Comparison of ENCODE assay signal across 8 mouse cellular contexts in the genomic region with DNA sequence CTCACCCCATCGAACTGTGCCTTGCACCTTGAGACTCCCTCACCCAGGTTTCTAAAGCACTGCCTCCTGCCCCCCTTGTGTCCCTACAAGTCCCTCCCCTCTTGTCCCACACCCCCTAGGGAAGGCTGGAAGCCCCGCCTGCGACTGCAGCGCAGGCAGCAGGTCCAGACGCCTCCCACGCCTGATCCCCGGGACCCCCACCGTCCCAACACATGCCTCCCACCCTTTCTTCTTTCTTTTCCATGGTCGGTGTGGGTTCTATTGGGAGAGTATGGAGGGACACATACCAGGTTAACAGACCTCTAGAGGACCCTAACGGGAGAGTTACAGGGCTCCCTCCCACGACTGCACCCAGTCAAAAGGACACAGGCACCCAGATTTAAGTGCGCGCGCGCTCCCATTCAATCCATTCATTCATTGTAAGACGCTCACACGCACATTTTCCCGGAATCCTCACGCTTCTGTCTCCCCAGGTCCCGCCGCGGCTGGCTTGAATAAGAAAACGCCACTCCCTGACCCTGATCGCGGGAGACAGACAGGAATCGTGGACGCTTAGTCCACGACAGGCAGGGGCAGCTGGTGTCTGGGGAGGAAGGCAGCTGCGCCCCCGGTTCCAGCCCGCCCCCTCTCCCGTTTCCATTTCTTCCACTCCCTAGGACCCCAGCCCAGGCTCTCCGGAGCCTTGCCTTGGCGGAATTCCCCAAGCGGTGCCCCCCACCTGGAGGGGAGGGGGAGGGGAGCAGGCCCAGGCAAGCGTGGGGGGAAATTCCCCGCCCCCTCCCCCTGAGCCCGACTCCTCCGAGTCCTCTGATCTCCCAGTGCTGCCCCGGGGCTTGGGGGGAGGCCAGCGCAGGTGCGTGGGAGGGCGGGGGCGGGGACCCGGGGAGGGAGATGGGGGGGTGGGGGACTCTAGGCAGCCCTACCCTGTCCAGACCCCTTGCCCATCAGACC. TPM values are rescaled to one million over a fixed set of nuclear protein-coding genes. Genes with fewer than 3 reads are reported as not detected.
DNase-seq lines count a peak whose midpoint lies in the region; ATAC-seq lines count a peak whose summit lies in the region.

Gene Kremen2, minus strand, starts transcription at position 533 of the 951 bp plus-strand sequence.

- H3K4me1 ChIP-seq in heart, embryonic 16.5 days (ENCODE audit: control insufficient read depth, insufficient read depth, low read length), result peaks cover 19% of the 10 kb centered on the region
- peaks cover 28% of the 10 kb centered on the region for H3K4me1 ChIP-seq in intestine, embryonic 16.5 days (ENCODE audit: control insufficient read depth, insufficient read depth, low read length)
- peaks cover 34% of the 10 kb centered on the region for H3K4me1 ChIP-seq in neural tube, embryonic 15.5 days

- H3K27ac ChIP-seq in heart, embryonic 16.5 days (ENCODE audit: low read length), result no peak within 1 kb of the TSS
- H3K27ac ChIP-seq in intestine, embryonic 16.5 days (ENCODE audit: low read length), result no peak within 1 kb of the TSS
- no peak within 1 kb of the TSS for H3K27ac ChIP-seq in neural tube, embryonic 15.5 days (replicated peaks)

- intact Hi-C loops in heart, postnatal 14 days (cut with DNase I), result loop anchor here (5.0 kb wide), 2 partner anchors 42 to 107 kb away; partner anchors contain the start of gene Flywch2

- peak within 1 kb of the TSS; percentile 53 for H3K4me2 ChIP-seq in heart, embryonic 16.5 days (ENCODE audit: low read depth, low read length)
- peak within 1 kb of the TSS; percentile 65 for H3K4me2 ChIP-seq in intestine, embryonic 16.5 days (ENCODE audit: low read depth, low read length)
- H3K4me2 ChIP-seq in neural tube, embryonic 15.5 days, result peak within 1 kb of the TSS; percentile 78

- WGBS in heart, embryonic 16.5 days, result under 1% methylated on average over 39 of the region's 45 CpGs
- under 1% methylated on average over 37 of the region's 45 CpGs for WGBS in intestine, embryonic 16.5 days
- WGBS in neural tube, embryonic 15.5 days, result under 1% methylated on average over 42 of the region's 45 CpGs

- no peak for ATAC-seq in heart, embryonic 16.5 days (replicated peaks; ENCODE audit: extremely low read depth, insufficient read depth, low FRiP score)
- no peak for ATAC-seq in intestine, embryonic 16.5 days
- no peak for ATAC-seq in neural tube, embryonic 15.5 days (ENCODE audit: low FRiP score)

- 0 out of 2 replicates have a peak within 1 kb of the TSS, but pooled peaks have one; percentile 16 for H3K9ac ChIP-seq in heart, embryonic 16.5 days (ENCODE audit: low read length)
- H3K9ac ChIP-seq in intestine, embryonic 16.5 days (ENCODE audit: low read depth, low read length), result peak within 1 kb of the TSS; percentile 56
- H3K9ac ChIP-seq in neural tube, embryonic 15.5 days (replicated peaks), result peak within 1 kb of the TSS; percentile 61

- H3K4me3 ChIP-seq in heart, embryonic 16.5 days (ENCODE audit: low read length), result peak within 1 kb of the TSS; percentile 41
- peak within 1 kb of the TSS; percentile 42 for H3K4me3 ChIP-seq in intestine, embryonic 16.5 days (ENCODE audit: low read length)
- H3K4me3 ChIP-seq in neural tube, embryonic 15.5 days (replicated peaks), result peak within 1 kb of the TSS; percentile 41

- no peaks in the 10 kb centered on the region for H3K9me3 ChIP-seq in heart, embryonic 16.5 days (replicated peaks; ENCODE audit: control insufficient read depth, low read length)
- no peaks in the 10 kb centered on the region for H3K9me3 ChIP-seq in intestine, embryonic 16.5 days (ENCODE audit: control insufficient read depth, low read length)
- H3K9me3 ChIP-seq in neural tube, embryonic 15.5 days (replicated peaks), result no peaks in the 10 kb centered on the region

- no peak for DNase-seq in heart, postnatal 14 days
- DNase-seq in embryo, embryonic 10 days (ENCODE audit: low spot score), result peak; percentile 27
- no peak for DNase-seq in adrenal gland, adult 18-20 months (ENCODE audit: low spot score in 2 of 2)
- no peak for DNase-seq in layer of hippocampus, postnatal 25 days (ENCODE audit: extremely low spot score in 1 of 2, low spot score in 1 of 2)
- no peak for DNase-seq in adrenal gland, postnatal 10 days

- no peaks in the 10 kb centered on the region for H3K36me3 ChIP-seq in heart, embryonic 16.5 days (ENCODE audit: control insufficient read depth, insufficient read depth)
- H3K36me3 ChIP-seq in intestine, embryonic 16.5 days (ENCODE audit: control insufficient read depth, insufficient read depth, low read length), result no peaks in the 10 kb centered on the region
- no peaks in the 10 kb centered on the region for H3K36me3 ChIP-seq in neural tube, embryonic 15.5 days

- H3K27me3 ChIP-seq in heart, embryonic 16.5 days (ENCODE audit: control insufficient read depth, insufficient read depth, low read length), result peaks cover 69% of the 10 kb centered on the region
- H3K27me3 ChIP-seq in intestine, embryonic 16.5 days (replicated peaks; ENCODE audit: control insufficient read depth, insufficient read depth, low read length), result peaks cover 55% of the 10 kb centered on the region
- H3K27me3 ChIP-seq in neural tube, embryonic 15.5 days (replicated peaks), result peaks cover 69% of the 10 kb centered on the region

RNA-seq across cellular contexts. Expression of gene Kremen2, which starts in this region (rescaled TPM):
- 1.8 and 3.7 TPM in 2 replicates for polyA plus RNA-seq in heart, embryonic 16.5 days (2015; fragmentation: Nextera tagmentation; extraction: Ambion mirVana)
- not detected for total RNA-seq in heart, postnatal 14 days (2021)
- polyA plus RNA-seq in intestine, embryonic 16.5 days (2015; fragmentation: Nextera tagmentation; extraction: Ambion mirVana), result 0.44 and 0.51 TPM in 2 replicates
- 1.3 and 6.9 TPM in 2 replicates for polyA plus RNA-seq in neural tube, embryonic 15.5 days (2015; fragmentation: Nextera tagmentation; extraction: Ambion mirVana)
- under 1 TPM in 1 of 2 experiments, not detected in 1; 0.13 TPM for total RNA-seq in adrenal gland, adult 18-20 months (2021)
- total RNA-seq in layer of hippocampus, postnatal 25 days (2021), result under 1 TPM; 0.28 to 0.49 TPM
- not detected for total RNA-seq in adrenal gland, postnatal 10 days (2021)
